Mouse (Mus musculus) layer of hippocampus, adult 11-12 months (tissue): ENCODE data around the gene Nsd2.
A peak's percentile ranks its signal among the peaks of the same experiment; 100 is the strongest.

Experiments
- DNase-seq: peaks from one replicate; pipeline ENCODE4 v3.0.0; 2022; ENCODE audit warnings: low spot score

Nsd2 gene

DNA sequence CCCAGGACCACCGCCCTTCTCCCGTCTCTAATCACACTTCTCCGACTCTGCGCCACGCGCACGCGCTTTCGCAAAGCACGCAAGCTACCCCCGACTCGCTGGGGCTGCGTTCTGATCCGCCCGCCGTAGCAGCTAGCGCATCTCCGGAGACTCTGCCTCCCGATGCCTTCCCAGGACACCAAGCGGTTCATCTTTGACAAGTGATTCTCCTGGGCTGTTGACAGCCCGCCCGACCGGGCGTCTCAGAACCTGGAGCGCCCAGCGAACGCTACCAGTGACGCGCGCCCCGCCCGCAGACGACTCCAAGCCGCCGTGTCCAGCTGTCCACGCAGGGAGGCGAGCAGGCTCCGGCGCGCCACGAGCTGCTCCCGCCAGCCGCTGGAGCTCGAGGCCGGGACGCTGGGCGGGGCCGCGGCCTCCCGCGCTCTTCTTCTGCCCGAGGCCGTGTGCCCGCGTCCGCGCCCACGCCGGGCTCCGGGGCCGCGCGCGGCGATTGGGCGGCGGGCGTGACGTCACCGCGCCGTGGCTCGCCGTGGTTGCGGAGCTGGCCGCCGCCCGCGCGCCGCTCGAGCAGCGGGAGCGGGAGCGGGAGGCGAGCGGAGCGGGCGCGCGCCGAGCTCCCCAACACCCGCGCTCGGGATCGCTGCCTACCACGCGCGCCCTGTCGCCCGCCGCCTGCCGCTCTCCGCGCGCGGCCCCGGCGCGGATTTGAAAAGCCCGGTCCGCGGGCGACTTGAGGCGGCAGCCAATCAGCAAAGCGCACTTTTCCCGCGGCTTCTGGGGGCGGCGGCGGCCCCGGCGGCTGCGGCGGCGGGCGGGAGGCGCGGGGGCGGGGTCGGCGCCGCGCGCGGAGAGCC, at the start of gene Nsd2:
Nsd2 (plus strand) TSS at position 850 of the 857 bp plus-strand sequence.
- DNase-seq, result peak; percentile 93

DNA sequence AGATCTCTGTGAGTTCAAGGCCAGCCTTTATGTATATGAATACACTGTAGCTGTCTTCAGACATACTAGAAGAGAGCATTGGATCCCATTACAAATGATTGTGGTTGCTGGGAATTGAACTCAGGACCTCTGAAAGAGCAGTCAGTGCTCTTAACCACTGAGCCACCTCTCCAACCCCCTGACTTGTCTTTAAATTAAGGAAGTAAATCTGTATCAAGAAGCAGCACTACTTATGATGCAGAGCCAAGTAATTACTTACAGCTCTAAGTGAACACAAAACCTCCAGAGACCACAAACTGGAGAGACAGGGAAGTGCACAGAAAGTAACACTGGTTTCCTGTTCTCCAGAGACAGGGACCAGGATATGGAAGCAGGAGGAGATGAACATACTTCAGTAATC, 43.3 kb upstream of the Nsd2 start:
- no peak for DNase-seq

DNA sequence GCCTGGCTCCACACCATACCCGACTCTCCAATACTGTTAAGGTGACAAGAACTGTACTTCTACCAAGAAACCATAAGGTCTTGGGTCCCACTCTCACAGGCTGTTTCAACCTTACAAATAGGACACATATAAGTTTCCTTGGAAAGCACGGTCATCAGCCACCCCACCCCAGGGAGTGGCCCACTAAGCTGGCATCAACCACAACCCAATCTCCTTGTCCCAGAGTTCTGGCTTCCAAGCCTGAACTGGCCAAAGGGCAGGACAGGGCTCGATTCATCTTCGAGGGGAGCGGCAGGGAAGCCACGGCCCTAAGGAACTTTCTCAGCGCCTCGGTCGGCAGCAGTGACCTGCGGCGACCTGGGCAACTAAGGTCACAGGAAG, 38.6 kb upstream of the Nsd2 start:
- peak; percentile 6 for DNase-seq

DNA sequence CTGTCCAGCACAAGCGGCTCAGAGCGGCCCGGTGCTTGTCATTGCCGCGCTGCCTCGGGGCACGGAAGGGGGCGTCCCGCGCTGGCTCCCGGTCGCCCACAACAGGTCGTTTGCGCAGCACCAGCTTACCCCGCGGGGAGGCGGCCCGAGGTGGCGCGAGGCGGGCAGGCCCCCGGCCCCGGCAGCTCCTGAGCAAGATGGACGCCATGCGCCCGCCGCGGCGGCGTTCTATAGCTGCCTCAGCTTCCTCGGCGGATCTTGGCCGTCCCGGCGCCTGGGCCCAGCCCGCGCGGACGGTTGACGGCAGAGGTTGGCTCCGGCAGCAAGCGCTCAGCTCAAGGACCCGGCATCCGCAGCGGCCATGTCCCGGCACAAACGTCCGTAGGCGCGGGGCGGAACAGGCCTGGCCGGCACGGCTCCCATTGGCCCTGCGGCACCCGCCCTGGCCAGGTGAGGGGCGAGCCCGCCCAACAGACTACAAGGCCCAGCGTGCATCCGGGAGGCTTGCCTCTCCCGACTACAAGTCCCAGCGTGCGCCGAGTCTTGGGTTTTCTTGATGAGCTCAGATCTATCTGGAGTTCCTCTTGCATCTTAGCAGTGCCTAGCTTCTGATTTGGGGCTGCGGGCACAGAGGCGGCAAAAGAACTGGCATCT, 38.1 kb upstream of the Nsd2 start, which contains the start of gene Letm1:
Letm1 (minus strand) TSS at position 473 of the 654 bp plus-strand sequence.
- peak; percentile 97 for DNase-seq

DNA sequence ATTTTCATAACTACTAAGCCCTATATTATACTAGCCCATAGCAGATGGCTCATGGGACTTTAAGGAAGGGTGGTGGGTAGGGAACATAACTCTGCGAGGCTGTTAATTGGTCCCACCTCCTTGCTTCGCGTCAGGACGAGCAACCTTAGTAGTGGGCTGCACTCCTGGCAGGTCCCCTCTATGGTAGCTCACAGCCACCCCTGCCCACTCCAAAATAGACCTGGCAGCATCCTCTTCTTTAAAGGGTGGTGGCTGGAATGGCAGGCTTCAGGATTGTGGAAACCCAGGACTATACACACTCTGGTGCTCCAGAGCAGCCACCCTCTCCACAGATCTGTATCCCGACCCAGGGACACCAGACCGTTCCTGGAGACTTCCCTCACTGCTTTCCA, 37.5 kb upstream of the Nsd2 start:
- no peak for DNase-seq

DNA sequence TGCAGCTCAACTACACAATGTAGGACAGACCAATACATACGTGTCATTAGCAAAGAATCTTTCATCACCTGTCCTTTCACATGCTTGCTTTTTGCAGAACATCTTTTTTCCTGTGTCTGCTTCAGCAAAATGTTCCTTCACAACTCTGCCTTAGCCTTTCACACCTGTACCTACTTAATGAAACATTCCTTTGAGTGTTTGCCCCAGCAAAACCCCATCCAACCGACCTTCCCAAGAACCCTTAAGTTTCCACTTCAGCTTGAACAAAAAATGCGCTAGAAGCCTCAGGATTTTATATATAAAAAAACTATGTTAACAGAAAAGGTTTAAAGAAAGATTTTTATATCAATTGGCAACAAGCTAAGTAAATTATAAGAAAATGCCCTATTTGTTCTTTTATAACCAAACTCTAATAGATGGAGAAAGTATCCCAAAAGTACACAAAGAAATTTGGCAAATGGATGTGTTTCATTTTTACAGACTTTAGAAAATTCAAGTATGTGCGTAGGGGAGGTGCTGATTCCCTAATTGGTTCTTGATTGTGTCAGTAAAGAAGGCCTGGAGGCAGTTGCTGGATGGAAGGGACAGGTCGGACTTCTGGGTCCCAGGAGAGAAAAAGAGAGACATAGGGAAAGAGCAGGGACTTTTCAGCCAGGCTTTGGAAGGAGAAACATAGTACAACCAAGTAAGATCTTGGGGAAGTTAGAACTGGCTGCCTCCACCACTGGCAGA, 28.4 kb upstream of the Nsd2 start:
- no peak for DNase-seq

DNA sequence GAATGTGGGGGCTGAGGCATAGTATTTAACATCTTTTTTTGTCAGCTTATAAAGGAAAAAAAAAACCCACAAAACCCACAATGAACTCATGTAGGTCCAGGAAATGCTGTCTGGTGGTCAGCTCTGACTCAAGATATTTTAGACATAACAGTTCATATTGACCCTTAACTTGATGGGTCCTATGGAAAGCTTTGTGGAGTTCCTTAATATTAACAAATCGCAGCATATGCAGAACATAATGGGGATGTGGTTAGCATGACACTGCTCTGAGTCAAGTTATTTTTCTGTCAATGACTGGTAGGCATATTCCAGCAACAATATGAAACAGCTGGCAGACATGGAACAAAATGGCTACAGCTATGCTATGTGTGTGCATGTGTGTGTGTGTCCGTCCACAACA, 17.2 kb upstream of the Nsd2 start:
- DNase-seq, result no peak

DNA sequence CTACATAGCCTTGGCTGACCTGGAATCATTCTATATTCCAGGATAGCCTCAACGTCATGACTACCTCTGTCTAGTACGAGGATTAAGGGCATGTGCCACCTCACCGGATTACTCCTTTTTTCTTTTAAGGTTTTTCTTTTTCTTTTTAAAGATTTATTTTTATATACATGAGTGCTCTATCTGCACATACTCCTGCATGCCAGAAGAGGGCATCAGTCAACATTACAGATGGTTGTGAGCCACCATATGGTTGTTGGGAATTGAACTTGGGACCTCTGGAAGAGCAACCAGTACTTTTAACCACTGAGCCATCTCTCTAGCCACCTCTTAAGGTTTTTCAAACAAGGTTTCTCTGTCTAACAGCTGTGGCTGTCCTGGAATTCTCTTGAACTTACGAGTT, 9.0 kb upstream of the Nsd2 start:
- DNase-seq, result no peak

DNA sequence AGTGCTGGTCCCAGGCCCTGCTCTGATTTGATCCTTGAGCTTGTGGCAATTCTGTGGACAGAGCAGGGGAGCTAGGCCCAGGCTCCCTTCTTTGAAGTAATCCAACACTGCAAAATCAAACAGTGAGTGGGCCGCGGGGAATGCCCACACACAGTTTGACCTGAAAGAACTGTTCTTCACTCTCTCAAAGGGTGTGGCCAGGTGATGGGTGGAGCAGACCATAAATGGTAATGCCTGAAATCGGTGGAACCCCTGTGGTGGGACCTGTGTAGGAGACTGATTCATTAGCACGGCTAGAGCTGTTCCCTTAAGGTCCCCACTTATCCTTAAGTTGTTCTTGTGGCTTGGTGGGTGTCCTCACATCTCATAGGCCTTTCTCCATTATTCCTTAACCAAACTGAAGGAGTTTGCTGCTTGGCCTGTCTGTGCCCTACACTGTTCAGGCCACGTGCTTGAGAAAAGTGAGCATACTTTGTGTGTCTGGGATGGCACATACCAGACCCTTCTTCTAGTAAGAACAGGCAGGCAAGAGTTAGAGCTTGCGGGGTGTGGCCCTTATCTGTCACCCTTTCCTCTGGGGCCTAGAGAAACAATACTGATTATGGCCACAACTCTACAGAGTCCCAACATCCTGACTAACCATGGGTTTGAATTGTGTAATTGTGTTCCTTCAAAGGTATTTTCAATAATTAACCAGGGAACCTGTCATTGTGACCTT, 4.4 kb upstream of the Nsd2 start:
- DNase-seq, result no peak

DNA sequence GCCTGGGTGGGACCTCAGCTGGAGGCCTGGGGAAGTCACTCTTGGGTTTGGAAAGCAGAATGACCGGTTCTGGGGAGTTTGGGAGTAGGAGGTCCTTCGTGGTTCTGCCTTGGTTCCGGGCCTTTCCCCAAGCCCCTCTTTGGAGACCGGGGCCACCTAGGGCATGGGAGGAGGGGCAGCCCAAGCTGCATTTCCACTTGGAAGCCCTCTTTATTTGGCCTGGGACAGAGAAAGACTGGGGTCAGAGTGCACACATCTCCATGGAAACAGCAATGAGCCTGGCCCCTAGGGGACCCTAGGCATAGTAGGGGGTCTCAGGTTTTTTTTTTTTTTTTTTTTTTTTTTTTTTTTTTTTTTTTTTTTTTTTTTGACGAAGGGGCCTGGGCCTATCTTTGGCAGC, 2.4 kb upstream of the Nsd2 start:
- DNase-seq, result no peak

DNA sequence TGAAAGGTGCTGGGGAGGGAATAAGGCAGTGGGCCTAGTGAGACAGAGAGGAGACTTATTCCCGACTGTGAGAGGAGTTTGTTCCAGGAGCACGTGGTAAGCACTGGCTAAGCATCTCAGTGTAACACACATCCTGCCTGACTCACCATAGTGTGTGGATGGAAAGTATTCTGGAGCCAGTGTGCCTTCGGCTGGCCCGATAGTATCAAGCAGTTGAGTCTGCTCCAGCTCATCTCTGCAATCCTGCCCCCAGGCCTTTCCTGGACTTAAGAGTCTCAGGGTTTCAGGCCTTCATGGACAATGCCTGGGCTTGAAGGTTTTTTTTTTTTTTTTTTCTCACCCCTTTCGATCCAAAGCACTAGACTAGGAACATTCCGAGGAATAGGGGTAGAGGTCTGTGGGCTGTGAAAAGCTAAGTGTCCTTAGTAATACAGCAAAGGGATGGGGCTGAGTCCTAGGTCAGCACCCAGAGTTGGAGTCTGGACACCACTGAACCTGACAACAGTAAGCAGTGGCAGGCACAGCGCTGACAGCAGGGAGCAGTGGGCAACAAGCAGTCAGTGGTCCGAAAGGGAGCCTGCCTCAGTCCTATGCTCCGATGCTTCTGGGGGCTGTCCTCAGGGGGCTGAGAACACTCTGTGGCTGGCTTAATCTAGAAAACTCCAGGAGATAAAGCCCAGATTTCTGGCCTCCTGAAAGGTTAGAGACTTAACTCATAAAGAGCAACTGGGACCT, 1.2 kb upstream of the Nsd2 start:
- peak; percentile 26 for DNase-seq

DNA sequence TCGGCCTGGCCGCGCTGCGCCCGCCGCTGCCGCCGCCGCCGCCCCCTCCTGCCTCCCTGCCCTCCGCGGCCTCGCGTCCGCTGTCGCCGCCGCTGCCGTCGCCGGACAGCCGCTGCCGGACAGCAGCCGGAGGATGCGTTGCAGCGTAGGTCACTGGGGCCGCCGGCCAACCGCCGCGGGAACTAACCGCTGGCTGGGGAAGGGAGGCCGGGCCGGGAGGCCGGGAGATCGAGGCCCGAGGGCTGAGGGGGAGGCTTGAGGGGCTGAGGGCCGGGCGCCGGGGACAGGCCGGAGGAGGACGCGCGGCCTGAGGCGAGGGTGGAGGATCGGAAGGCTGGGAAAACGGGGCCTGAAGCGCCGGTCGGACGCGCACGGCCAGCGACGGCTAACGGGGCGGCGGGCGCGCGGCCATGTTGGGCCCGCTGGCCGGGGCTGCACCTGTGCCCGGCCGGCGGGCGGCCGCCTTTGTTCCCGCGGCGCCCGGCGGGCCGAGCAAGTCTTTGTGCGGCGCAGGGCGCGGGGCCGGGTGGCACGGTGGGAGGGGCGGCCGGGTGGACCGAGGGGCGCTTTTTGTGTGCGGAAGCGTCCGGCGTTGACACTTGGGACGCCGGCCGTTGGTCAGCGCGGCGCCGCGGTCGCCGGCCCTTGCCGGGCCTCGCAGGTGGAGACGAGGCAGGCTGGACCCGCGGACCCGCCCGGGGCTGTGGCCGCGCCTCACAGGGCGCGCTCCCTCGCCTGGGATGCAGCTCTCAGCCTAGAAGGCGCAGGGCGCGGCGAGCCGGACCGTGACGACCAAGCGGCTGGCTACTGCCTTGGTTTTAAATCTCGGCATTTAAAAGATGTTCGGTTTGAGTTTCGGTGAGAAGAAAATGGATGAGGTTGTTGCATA, 452 bp downstream of the Nsd2 start:
- peak; percentile 28 for DNase-seq

DNA sequence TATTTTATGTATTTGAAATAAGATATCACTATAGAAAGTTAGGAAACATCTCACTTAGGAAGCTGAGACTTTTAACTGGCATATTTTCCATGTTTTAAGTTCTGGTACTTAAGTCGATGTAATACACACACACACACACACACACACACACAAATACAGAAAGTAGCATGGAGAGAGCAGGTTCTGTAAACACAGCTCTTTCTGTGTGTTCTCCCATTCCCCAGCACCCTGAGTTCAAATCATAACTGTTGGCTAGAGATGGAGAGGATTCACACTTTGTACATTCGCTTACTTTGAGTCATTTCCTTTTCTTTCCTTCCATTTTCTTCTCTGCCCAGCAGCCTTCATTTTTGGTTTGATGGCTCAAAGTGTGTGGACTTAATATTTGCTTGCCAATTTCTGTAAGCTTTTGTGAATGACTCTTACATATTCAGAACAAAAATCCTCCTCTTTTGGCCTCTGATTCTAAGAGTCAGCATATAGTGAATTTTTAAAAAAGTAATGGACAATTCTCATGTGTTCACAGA, 1.4 kb downstream of the Nsd2 start:
- no peak for DNase-seq

DNA sequence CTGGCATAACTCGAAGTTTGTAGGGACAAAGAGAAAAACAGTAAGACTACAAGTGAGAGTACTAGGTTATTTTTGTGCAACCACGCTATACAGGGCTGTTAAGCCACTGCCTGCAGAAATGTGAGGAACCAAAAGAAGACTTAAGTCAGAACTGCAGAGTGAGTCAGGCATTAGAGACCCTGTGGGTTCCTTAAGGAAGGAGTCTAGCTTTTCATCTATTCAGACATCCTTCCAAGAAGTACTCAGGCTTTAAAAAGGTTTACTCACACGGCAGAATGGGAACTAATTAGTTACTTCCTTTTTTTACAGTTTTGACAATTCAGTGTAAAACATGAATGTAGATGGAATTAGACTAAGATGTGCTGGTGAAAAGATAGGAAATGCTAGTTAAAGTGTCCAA, 1.9 kb downstream of the Nsd2 start:
- no peak for DNase-seq

DNA sequence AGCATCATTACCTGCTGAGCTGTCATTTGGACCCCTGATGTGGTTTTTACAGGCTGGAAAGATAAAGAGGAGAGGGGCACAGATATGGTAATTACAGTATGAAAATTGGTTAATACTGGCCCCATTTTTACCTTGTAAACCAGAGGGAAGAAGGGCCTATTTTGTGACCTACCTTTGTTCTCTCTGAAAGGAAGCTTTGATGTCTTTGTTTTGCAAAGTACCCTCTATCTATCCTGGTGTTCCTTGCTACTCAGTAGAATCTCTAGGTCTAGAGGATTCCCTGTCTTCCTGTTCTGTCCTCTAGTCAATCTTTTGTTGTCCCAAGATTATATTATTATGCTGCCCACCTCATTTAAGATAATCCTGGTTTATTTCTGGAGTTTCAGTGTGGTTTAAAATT, 5.5 kb downstream of the Nsd2 start:
- DNase-seq, result no peak

DNA sequence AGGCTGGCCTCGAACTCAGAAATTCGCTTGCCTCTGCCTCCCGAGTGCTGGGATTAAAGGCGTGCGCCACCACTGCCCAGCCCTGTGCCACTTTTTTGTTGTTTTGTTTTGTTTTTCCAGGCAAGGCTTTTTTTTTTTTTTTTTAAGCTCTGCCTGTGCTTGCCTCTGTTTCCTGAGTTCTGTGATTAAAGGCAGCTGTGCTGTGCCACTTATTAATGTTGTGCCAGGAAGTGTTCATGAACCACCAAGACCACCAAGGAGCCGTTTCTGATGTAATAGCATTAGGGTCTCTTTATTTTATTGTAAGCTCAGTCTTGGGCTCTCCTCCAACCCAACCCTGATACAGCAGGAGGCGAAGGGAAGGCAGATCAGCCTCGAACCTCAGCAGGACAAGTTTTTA, 7.6 kb downstream of the Nsd2 start:
- no peak for DNase-seq

DNA sequence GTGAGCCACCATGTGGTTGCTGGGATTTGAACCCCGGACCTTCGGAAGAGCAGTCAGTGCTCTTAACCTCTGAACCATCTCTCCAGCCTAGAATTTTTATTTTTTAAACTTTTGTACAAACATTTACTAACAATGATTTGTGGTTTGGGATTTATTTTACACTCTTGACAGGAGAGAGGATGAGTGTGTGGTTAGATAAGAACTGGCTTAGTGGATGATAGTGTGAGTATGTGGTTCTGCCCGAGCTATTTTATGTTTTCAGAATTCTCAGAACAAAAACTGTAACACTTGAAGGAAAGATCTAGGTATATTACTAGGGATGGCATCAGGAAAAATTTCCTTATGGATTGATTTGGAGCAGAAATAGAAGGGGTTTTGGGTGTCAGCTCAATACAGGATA, 9.4 kb downstream of the Nsd2 start:
- DNase-seq, result no peak

DNA sequence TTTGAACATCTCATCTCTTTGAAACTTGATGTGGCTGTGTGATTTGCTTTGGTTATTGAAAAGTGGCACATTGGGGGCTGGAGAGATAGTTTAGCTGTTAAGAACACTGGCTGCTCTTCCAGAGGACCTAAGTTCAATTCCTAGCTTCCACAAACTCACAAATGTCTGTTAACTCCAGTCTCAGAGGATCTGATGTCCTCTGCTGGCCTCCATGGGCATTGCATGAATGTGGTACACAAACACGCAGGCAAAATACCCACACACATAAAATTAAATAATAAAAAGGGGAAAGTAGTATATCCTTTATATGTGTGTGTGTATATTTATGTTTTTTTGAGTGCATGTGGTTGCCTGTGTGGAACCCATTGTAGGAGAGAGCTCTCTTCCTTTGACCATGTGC, 10.3 kb downstream of the Nsd2 start:
- no peak for DNase-seq

DNA sequence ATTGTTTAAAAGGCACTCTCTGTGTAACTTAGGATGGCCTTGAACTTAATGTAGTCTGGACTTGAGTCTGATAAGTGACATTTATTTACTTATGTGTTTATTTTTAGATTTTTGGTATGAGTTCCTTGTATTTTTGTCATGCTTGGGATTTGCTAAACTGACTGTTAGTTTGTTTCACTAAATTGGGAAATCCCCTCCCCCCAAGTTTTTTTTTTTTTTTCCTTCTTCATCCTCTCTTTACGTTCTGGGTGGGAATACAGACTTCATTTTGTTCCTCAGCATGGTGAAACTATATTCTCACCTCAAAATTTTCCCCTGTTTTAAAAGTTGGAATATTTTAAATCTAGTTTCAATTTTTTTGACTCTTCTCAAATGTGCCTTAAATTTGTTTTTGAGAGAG, 20.8 kb downstream of the Nsd2 start:
- no peak for DNase-seq

DNA sequence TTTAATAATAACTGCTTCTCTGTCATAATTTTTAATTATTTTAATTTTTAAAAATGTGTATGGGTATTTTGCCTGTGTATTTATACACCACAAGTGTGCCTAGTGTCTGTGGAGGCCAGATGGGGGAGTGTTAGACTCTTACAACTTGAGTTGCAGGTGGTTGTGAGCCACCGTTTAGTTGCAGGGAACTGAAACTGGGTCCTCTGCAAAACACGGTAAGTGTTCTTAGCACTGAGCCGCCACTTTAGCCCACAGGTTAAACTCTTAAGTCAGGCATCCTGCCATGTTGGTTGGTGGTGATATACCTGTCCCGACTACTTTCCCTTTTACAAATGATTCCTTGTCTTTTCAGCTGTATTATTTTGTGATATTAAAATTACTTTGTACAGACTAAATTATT, 22.0 kb downstream of the Nsd2 start:
- no peak for DNase-seq
